Mouse (Mus musculus) liver, embryonic 14.5 days (tissue): ENCODE measurements around the gene Nudt9. TPM values are rescaled to one million over a fixed set of nuclear protein-coding genes. Genes with fewer than 3 reads are reported as not detected.

Experiments
- ATAC-seq: fragments of 200-750 bp; cut with Nextera tagmentation; 2 replicates; pipeline ENCODE4 v1.8.0; 2017; ENCODE audit warnings: moderate number of reproducible peaks, mild to moderate bottlenecking, moderate library complexity; ENCODE audit not compliant: insufficient read depth
- DNase-seq, 3 experiments: peaks; one replicate each; pipeline ENCODE4 v3.0.0-alpha.2; 2012 to 2013; ENCODE audit warnings: low read depth in 3 of 3, low spot score in 3 of 3
- H3K27ac ChIP-seq: fragments of 300-500 bp; sonication (generic); 2 replicates; pipeline ENCODE4 v1.5.1; 2014; ENCODE audit warnings: moderate library complexity, mild to moderate bottlenecking, control low read depth, inconsistent platforms
- H3K27me3 ChIP-seq: fragments of 300-500 bp; sonication (generic); 2 replicates; pipeline ENCODE4 v1.6.1; 2014; ENCODE audit warnings: mild to moderate bottlenecking, low read length, moderate library complexity; ENCODE audit not compliant: control insufficient read depth, insufficient read depth
- H3K36me3 ChIP-seq: fragments of 300-500 bp; sonication (generic); replicated peaks from 2 replicates; pipeline ENCODE4 v1.6.1; 2014; ENCODE audit warnings: low read depth; ENCODE audit not compliant: control insufficient read depth, insufficient read depth
- H3K4me1 ChIP-seq, 2 experiments: fragments of 200-500 bp in 1 of 2; fragments of 300-500 bp in 1 of 2; sonication (generic) in 1 of 2; replicated peaks; 2 replicates each; pipeline ENCODE4 v1.6.1; 2012 to 2014; ENCODE audit warnings: antibody characterized with exemption in 1 of 2, inconsistent platforms in 1 of 2, low read length in 1 of 2; ENCODE audit not compliant: control insufficient read depth in 2 of 2, insufficient read depth in 2 of 2
- H3K4me2 ChIP-seq: fragments of 300-500 bp; sonication (generic); 2 replicates; pipeline ENCODE4 v1.6.1; 2014; ENCODE audit warnings: low read depth, mild to moderate bottlenecking, control low read depth, moderate library complexity
- H3K4me3 ChIP-seq, 2 experiments: fragments of 200-500 bp in 1 of 2; fragments of 300-500 bp in 1 of 2; sonication (generic) in 1 of 2; 2 replicates each; pipeline ENCODE4 v1.5.1; 2012 to 2014; ENCODE audit warnings: low read depth in 2 of 2, low read length in 2 of 2, mild to moderate bottlenecking in 2 of 2, control low read depth in 1 of 2, inconsistent platforms in 1 of 2, moderate library complexity in 1 of 2; ENCODE audit not compliant: insufficient read depth in 1 of 2
- H3K9ac ChIP-seq: fragments of 300-500 bp; sonication (generic); replicated peaks from 2 replicates; pipeline ENCODE4 v1.6.1; 2014; ENCODE audit warnings: mild to moderate bottlenecking, control low read depth, moderate library complexity
- H3K9me3 ChIP-seq: fragments of 300-500 bp; sonication (generic); 2 replicates; pipeline ENCODE4 v1.6.1; 2016; ENCODE audit warnings: low read length, mixed read lengths; ENCODE audit not compliant: control insufficient read depth
- CTCF ChIP-seq: IDR thresholded peaks from 2 replicates; pipeline ENCODE4 v1.5.1; 2016; ENCODE audit warnings: antibody characterized with exemption, low read depth, control low read depth
- EP300 ChIP-seq: IDR thresholded peaks from 2 replicates; pipeline ENCODE4 v1.6.1; 2016; ENCODE audit warnings: antibody characterized with exemption, low read depth
- WGBS: fragments of 180-500 bp; shearing (Covaris S2); extraction: QIAGEN DNeasy Blood & Tissue Kit; methylation state at CpG from one replicate; pipeline ENCODE4 v1.1.7; 2014; ENCODE audit not compliant: insufficient replicate concordance; 5-methylcytosine and 5-hydroxymethylcytosine counted together
- polyA plus RNA-seq, 2 experiments: library from polyadenylated mRNA; depleted of rRNA in 1 of 2; stranded (reverse) in 1 of 2; unstranded in 1 of 2; fragments of >200 nt; fragmentation: Nextera tagmentation in 1 of 2; extraction: Ambion mirVana in 1 of 2; gene quantifications; 2 replicates each; pipeline versions ENCODE4 v1.2.1 to v1.2.3; 2012 to 2014

The Nudt9 gene
- polyA plus RNA-seq, 2 experiments = 48.1 to 73.8 TPM

DNA sequence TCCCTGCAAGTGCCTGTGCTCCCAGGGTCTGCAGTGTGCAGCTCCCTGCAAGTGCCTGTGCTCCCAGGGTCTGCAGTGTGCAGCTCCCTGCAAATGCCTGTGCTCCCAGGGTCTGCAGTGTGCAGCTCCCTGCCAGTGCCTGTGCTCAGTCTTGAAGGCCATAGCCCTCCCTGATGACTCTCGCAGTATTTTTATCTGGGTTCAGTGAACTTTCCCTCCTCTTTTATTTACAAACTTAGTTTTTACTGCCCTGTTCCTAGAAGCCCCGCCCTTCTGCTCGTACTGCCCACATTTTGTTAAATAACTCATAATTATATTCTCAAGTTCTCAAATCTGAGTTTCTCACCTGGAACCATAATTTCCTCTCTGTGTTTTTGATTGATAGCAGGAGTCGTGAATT, 57.1 kb downstream of the Nudt9 start:
- Histone ChIP-seq H3K27ac (no peak overlapping the region), H3K4me1 (0 out of 4 replicates have a peak, but pooled peaks cover 0 to 2% of the 10 kb centered on the region in 2 experiments), H3K27me3 (no peaks in the 10 kb centered on the region), H3K4me3 (no peak overlapping the region), H3K4me2 (no peak overlapping the region), H3K36me3 (no peaks in the 10 kb centered on the region), H3K9ac (no peak overlapping the region), H3K9me3 (no peaks in the 10 kb centered on the region)
- DNase-seq = no peak
- WGBS = 44% methylated on average over 4 of the region's 4 CpGs
- ATAC-seq = no peak
- TF ChIP-seq CTCF = no peak
- no peak for TF ChIP-seq EP300

DNA sequence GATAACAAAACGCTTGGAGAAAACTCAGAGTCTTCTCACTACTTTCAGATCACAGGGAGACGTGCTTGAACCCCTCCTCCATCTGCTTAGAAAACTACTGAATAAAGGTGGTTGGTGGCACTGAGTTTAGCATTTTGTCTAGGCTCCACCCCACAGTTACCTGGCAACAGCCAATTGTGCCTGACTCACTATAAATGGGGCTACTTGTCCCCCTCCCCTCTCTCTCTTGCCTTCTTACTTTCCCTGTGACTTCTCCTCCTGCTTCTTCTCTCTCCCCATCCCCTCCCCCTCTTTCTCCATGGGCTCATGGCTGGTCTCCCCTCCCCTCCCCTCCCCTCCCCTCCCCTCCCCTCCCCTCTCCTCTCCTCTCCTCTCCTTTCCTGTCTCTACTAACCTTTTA, 58.0 kb downstream of the Nudt9 start:
- Histone ChIP-seq H3K4me1 (0 out of 4 replicates have a peak, but pooled peaks cover 0 to 7% of the 10 kb centered on the region in 2 experiments), H3K27me3 (no peaks in the 10 kb centered on the region), H3K9ac (no peak overlapping the region), H3K4me3 (no peak overlapping the region), H3K27ac (no peak overlapping the region), H3K9me3 (no peaks in the 10 kb centered on the region), H3K4me2 (no peak overlapping the region), H3K36me3 (no peaks in the 10 kb centered on the region)
- ATAC-seq = no peak
- TF ChIP-seq EP300 (no peak), CTCF (no peak)
- 52% methylated on average over 2 of the region's 2 CpGs for WGBS
- DNase-seq = no peak

DNA sequence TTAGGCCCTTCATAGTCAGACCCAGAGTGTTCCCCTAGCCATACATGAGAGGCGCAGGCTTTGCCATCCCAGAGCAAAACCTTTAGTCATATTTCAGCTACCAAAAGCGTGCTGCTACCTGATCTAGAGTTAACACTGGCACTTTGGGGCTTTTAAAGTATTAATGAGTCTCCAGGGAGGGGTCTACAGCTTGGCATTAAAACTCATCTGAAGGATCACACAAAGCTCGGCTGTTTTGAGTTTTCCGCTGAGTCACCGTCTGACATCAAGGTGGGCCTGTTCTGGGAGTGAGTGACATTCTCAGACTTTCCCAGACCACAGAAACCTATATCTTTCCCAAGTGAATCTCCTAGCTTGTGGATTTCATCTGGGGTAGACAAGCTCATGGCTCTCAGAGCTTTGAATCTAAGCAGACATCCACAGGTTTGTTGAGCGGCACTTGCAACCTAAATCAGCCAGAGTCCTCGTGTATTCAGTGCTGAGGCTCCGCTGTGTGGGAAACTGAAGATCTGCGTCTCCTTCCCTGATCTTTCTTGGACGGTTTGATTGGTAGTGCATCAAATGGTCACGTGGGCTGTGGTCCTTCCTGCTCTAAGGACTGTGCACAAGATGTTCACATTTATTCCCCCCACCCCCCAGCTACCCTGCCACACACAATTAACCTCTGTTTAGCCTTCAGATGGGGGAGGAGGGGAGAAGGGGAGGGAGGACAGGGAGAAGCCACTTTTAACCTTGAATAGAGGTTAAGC, 62.2 kb downstream of the Nudt9 start:
- DNase-seq = no peak
- H3K9ac ChIP-seq = no peak overlapping the region

DNA sequence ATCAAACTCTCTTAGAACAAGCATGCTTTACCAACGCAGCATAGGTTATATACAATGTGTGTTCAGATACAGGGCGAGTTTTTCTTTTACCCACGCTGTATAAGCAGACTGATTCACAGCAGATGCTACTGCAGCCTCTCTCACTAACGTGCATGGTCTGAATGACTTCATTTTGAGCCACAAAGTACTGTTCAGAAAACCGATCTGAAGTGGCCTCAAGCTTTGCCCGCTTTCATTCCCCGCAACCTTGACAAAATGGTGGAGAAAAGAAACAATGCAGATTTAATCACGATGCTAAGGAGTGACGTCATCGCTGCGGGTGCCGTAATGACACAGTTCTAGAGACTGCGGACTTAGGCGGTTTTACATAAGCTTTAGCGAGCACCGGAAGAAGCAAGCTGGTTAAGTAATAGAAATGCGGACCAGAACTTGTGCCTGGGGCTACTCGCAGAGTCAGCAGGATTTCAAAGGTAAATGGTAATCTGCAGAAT, 62.8 kb downstream of the Nudt9 start:
- H3K27ac ChIP-seq = no peak overlapping the region
- TF ChIP-seq EP300 (no peak), CTCF (no peak)
- 28% methylated on average over 18 of the region's 18 CpGs for WGBS
- H3K4me1 ChIP-seq = peaks cover 0 to 8% of the 10 kb centered on the region in 2 experiments; a peak in 1 of 4 replicates
- H3K9ac ChIP-seq = no peak overlapping the region
- no peaks in the 10 kb centered on the region for H3K27me3 ChIP-seq
- ATAC-seq = no peak
- H3K36me3 ChIP-seq = no peaks in the 10 kb centered on the region
- H3K9me3 ChIP-seq = no peaks in the 10 kb centered on the region
- H3K4me3 ChIP-seq = no peak overlapping the region
- H3K4me2 ChIP-seq = 0 out of 2 replicates have a peak overlapping the region, but pooled peaks have one; percentile 4
- DNase-seq = no peak

More for the DNA sequence above, 62.2 kb downstream of the Nudt9 start:
- no peaks in the 10 kb centered on the region for H3K36me3 ChIP-seq
- H3K27me3 ChIP-seq = no peaks in the 10 kb centered on the region
- no peak for ATAC-seq
- no peak overlapping the region for H3K4me2 ChIP-seq
- H3K9me3 ChIP-seq = no peaks in the 10 kb centered on the region
- H3K4me1 ChIP-seq = peaks cover 0 to 8% of the 10 kb centered on the region in 2 experiments; a peak in 1 of 4 replicates
- H3K27ac ChIP-seq = no peak overlapping the region
- no peak for TF ChIP-seq EP300
- TF ChIP-seq CTCF = no peak
- 58% methylated on average over 11 of the region's 11 CpGs for WGBS
- no peak overlapping the region for H3K4me3 ChIP-seq

DNA sequence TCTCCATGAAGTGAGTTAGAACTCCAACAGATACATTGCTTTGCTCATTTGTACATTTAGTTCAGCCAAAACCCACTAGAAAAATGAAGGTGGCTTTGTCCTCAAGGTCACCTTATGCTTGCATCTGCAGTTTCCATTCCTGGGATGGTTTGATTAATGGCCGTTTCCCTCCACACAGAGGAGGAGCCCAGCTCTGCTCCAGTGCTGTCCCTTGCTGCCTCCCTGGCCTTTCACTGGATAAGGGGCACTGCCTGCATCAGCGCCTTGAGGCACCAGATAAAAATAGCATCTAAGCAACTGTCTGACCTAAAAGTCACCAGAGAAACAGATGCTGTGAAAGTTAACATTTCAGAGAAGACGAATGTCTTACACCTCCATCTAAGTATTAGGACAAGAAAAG, 63.4 kb downstream of the Nudt9 start:
- Histone ChIP-seq H3K4me3 (no peak overlapping the region), H3K4me2 (no peak overlapping the region), H3K4me1 (peaks cover 0 to 8% of the 10 kb centered on the region in 2 experiments; a peak in 1 of 4 replicates), H3K9ac (no peak overlapping the region), H3K36me3 (no peaks in the 10 kb centered on the region), H3K9me3 (no peaks in the 10 kb centered on the region), H3K27ac (no peak overlapping the region), H3K27me3 (no peaks in the 10 kb centered on the region)
- DNase-seq (no peak), ATAC-seq (peak; percentile 41; the same call in 1 of the 2 replicates)
- WGBS = 34% methylated on average over 3 of the region's 3 CpGs
- TF ChIP-seq CTCF (no peak), EP300 (no peak)
